Mouse (Mus musculus) 3T3-L1 (cell line): ENCODE measurements at regions not wholly inside any gene's neighbourhood (a gene's known extent, or its start where the extent isn't known, plus 50 kb on each side); places are given as distances from the start of the nearest gene placed in this dataset.
"Not testable (repeated sequence)": the region's sequence is repeated elsewhere in the genome, so short reads cannot be mapped to it uniquely, and the experiment has no call there.

Experiments used
- DNase-seq: peaks from one replicate; pipeline ENCODE4 v3.0.0-alpha.2; 2015; ENCODE audit warnings: low read depth, low spot score

DNA sequence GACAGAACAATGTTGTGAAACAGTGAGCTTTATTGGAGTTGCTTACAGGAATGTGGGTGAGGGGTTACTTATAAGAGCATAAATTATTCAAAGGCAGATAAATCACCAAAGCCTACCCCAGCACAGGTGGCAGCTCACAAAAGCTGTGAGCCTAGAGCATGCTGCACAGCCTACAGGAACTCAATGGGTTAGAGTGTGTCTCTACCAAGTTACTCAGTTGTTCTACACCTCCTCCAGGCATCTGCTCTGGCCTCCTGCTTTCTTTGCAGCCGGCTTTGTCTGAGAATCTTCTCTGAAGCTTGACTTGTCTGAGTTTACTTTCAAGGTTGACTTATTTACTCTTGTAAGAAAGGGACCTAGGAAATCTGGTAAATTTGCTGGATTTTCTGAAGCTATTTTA, 336.5 kb downstream of the Fscb start:
- DNase-seq: no peak

DNA sequence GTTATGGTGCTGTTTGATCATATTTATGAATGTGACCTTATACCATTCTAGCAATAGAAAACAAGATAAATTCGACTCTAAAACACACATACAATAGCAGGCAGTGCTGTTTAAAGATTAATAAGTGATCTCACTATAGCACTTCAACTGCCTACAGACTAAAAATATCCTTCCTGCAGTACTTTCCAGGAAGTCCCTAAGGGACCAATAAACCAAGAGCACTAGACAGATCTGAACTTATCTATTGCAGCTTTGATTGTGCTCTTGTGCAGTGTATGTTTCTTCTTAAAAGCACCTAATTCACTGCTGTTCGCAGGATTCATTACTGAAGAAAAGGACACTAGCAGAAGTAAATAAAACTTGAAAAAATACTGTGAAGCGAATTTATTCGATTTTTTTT, 358.1 kb downstream of the Fscb start:
- DNase-seq: no peak

DNA sequence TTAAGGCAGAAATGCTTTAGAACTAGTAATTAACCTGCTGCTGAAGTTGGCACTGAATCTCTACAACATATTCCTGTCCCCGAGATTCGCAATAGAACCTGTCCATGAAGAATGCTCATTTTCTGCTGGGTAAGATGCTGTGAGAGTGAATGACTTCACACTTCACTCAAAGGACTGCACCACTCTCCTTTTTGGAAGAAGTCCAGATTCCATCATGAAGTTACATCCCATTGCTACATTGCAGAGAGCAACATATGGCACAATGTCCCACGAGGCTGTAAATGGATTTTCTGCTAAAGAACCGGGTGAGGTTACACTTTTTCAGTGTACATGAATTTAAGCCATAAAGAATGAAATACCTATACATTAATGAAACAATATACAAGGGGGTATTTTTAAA, 360.0 kb downstream of the Fscb start:
- peak; percentile 1 for DNase-seq

DNA sequence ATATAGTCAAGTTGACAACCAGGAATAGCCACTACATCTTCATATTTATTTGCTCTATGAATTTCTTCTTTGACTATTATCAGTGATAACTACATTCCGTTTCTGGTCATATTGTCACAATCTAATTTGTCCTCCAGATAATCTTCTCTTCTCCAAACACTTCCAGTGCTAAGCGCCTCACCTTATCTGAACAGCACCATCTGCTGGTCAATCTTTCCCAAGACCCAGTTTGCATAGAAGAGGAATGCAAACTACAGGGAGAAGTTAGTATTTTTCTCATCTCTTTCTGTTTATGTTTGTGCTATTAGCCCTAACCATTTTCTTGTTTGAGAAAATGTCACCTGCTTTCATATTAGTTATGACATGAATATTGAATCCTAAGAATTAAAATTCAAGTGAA, 370.3 kb downstream of the Fscb start:
- peak; percentile 30 for DNase-seq

DNA sequence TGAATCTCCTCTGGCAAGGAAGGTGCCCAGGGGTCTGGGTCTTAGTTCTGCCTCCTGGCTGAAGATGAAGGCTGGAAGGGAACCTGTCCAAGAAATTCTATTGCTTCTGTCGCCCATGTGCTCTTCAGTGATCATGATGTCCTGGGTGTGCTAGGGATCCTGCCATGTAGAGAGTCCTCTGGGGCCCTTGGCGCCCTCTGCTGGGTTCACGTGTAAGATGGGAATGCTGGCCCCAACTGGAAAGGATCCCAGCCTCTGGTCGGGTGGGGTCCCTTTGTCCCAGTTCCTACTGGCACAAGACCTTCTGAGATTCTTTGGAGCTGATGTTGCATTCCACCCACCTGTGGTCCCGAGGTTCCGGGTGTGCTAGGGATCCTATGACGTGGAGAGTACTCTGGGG, 397.7 kb downstream of the Fscb start:
- no peak for DNase-seq

DNA sequence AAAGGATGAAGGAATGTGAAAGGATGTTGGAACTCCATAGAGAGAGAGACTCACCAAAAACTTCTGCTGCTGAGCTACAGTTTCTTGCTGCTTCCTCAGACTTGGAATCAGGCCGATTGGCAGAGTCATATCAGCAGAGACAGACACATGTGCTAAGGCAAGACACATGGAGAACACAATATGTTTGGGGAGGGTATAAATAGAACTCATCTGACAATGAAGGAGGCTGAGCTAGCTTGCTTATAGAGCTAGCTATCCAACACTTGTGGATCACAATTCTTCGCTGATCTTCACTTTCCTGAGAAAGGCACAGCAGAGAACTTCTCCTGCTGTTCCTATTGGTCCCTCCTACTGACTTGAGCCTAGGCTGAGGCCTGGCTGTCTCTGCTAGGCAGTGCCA, 429.0 kb downstream of the Fscb start:
- no peak for DNase-seq

DNA sequence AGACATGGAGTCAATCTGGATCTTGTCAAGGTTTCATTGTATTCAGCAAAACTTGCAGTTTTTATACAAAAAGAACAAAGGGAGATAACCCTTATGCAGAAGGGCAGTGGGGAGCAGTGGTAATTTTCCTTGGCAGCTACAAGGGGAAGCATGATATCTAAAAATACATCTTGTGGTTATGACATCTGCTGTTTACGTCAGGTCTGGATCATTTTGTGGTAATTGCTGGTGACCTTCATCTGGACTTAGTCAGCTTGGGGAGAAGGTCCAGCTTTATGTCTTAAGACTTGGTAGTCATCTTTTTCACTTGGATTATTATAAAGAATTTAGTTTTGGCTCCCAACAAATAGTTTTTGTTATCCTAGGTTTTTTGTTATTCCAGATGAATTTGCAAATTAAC, 465.9 kb downstream of the Fscb start:
- not testable (repeated sequence) for DNase-seq
